Mouse (Mus musculus) G1E (cell line): ENCODE measurements around the gene Atp6v0a1. TPM values are rescaled to one million over a fixed set of nuclear protein-coding genes. Genes with fewer than 3 reads are reported as not detected.

Experiments used
- ATAC-seq: 2 replicates; pipeline ENCODE4 v1.8.0; 2016; ENCODE audit warnings: mild to moderate bottlenecking; ENCODE audit not compliant: insufficient number of reproducible peaks, poor library complexity, low FRiP score, severe bottlenecking; ENCODE audit errors: extremely low read depth
- DNase-seq: peaks from one replicate; pipeline ENCODE4 v3.0.0; 2012; ENCODE audit warnings: low spot score
- H3K27me3 ChIP-seq: 2 replicates; pipeline ENCODE4 v1.6.1; 2012; ENCODE audit warnings: mild to moderate bottlenecking, low read length, inconsistent platforms; ENCODE audit not compliant: insufficient read depth
- H3K36me3 ChIP-seq: replicated peaks from 2 replicates; pipeline ENCODE3; 2012; ENCODE audit warnings: mild to moderate bottlenecking, inconsistent platforms
- H3K4me1 ChIP-seq: 2 replicates; pipeline ENCODE4 v1.6.1; 2012; ENCODE audit warnings: low read depth, low read length, inconsistent platforms, mixed read lengths; ENCODE audit not compliant: insufficient read depth
- H3K4me3 ChIP-seq: 2 replicates; pipeline ENCODE4 v1.5.1; 2012; ENCODE audit warnings: low read depth, mild to moderate bottlenecking, inconsistent platforms, low read length, moderate library complexity, mixed read lengths
- H3K9me3 ChIP-seq: replicated peaks from 2 replicates; pipeline ENCODE4 v1.6.1; 2012; ENCODE audit warnings: inconsistent platforms
- CTCF ChIP-seq: IDR thresholded peaks from 2 replicates; pipeline ENCODE4 v1.5.1; 2012; ENCODE audit warnings: low read depth, low read length, inconsistent platforms, mixed read lengths
- GATA1 ChIP-seq: IDR thresholded peaks from 2 replicates; pipeline ENCODE4 v1.6.1; 2012; ENCODE audit warnings: borderline replicate concordance, low read length, inconsistent platforms, mixed read lengths
- GATA2 ChIP-seq: IDR thresholded peaks from 2 replicates; pipeline ENCODE4 v1.6.1; 2012; ENCODE audit warnings: low read depth, low read length, inconsistent platforms, borderline replicate concordance
- POLR2AphosphoS5 ChIP-seq: IDR thresholded peaks from 2 replicates; pipeline ENCODE4 v1.6.1; 2012; ENCODE audit warnings: low read depth, low read length, inconsistent platforms; ENCODE audit not compliant: insufficient replicate concordance
- TAL1 ChIP-seq: conservative IDR thresholded peaks from 2 replicates; pipeline ENCODE4 v1.6.1; 2012; ENCODE audit warnings: low read depth, low read length, inconsistent platforms, mixed read lengths
- polyA plus RNA-seq: library from polyadenylated mRNA; stranded (reverse); fragments of >175 nt; gene quantifications from 2 replicates; pipeline ENCODE4 v1.2.3, GENCODE M21; 2012
- total RNA-seq, 2 experiments: library from RNA; stranded (forward) in 1 of 2; stranded (reverse) in 1 of 2; fragments of 200-1000 nt in 1 of 2; fragments of >200 nt in 1 of 2; fragmentation: Nextera tagmentation in 1 of 2; gene quantifications; 2 replicates each; pipeline ENCODE4 v1.2.3; 2014 to 2017

Atp6v0a1 gene
- total and polyA plus RNA-seq, 3 experiments: 26.3 to 180 (median 77.6) TPM

DNA sequence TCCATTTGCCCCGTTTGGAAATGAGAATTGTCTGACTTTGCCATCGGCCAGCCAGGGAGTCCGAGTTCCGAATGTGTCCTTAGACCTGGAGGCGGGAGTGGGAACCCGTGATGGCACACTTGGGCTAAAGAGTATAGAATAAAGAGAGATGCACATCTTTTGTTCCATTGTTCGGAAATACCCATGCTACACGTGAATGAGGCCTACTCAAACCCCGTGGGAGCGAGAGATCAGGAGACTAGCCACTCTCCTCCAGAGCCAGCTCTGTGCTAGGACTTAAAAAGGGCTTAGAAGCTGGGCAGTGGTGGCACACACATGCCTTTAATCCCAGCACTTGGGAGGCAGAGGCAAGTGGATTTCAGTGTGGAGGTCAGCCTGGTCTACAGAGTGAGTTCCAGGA lies 50.2 kb downstream of the Atp6v0a1 start:
- Histone ChIP-seq H3K27me3 (no peaks in the 10 kb centered on the region), H3K4me3 (no peak overlapping the region), H3K36me3 (peaks cover 90% of the 10 kb centered on the region), H3K9me3 (no peaks in the 10 kb centered on the region), H3K4me1 (peaks cover 58% of the 10 kb centered on the region)
- TF ChIP-seq GATA2 (no peak), CTCF (no peak), TAL1 (no peak), POLR2AphosphoS5 (no peak), GATA1 (no peak)
- no peak for DNase-seq
- ATAC-seq: no peak

DNA sequence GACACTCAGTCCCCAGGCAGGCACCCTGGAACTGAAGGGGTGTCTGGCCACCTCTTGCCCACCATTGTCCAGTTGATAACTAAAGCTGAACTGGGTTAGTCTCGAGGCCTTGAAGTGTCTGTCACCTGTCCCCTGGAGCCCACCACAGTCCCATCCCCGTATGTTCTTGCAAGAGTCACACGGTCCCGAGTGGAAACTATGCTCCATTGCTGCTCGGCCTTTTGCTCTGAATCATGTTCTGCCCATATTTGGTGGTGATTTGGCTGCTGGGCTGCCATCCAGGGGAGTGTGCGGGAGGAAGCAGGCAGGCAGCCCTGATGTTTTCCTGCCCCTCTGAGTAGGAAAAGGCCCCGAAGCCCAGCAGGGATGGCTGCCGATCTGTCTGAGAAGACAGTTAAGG lies 50.9 kb downstream of the Atp6v0a1 start:
- no peak for TF ChIP-seq CTCF
- TF ChIP-seq TAL1: no peak
- no peak for TF ChIP-seq GATA1
- TF ChIP-seq POLR2AphosphoS5: no peak
- TF ChIP-seq GATA2: no peak
- no peak overlapping the region for H3K4me3 ChIP-seq
- DNase-seq (no peak), ATAC-seq (no peak)
- H3K36me3 ChIP-seq: peaks cover 85% of the 10 kb centered on the region
- no peaks in the 10 kb centered on the region for H3K27me3 ChIP-seq
- peaks cover 59% of the 10 kb centered on the region for H3K4me1 ChIP-seq
- H3K9me3 ChIP-seq: no peaks in the 10 kb centered on the region

DNA sequence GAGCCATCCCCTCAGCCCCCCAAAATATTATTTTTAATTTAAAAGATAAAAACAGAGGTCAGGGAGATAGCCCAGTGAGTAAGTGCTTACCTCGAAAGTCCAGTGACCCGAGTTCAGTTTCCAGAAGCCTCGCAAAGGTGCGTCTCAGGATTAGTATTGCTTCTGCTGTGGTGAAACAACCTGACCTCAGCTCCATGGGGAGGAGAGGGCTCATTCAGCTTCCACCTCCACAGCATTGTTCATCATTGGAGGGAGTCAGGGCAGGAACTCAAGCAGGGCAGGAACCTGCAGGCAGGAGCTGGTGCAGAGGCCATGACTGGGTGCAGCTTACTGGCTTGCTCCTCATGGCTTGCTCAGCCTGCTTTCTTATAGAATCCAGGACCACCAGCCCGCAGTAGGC lies 51.8 kb downstream of the Atp6v0a1 start:
- H3K4me3 ChIP-seq: no peak overlapping the region
- H3K4me1 ChIP-seq: peaks cover 59% of the 10 kb centered on the region

DNA sequence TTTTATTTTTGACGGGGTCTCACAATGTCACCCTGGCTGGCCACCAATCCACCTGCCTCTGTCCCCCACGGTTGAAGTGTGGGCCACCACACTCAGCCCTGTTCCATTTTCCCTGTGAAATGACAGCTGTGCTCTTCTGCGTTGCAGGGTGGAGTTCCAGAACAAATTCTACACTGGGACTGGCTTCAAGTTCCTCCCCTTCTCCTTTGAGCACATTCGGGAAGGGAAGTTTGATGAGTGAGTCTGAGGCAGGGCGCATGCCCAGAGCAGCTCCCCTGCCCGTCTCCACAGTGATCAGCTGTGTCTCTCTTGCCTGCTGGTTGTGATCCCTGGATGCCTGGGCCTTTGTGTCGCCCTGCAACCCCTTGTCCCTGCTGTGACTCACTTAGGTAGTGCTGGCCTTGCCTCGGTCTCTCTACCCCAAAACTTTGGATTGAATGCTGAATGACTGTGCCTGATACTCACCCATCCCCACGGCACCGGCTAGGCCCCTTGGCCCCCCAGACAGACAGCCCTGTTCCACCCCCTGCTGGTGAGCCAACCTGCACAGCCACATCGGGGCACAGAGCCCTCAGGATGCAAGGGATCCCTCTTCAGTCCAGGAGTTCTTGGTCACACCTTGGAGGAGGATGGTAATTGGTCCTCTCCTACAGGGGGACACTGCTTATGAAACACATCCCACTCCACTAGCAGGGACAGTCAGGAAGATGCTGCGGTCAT lies 53.1 kb downstream of the Atp6v0a1 start:
- peaks cover 68% of the 10 kb centered on the region for H3K4me1 ChIP-seq
- H3K9me3 ChIP-seq: no peaks in the 10 kb centered on the region
- ATAC-seq: no peak
- no peak for TF ChIP-seq POLR2AphosphoS5
- TF ChIP-seq GATA1: no peak
- no peak for TF ChIP-seq TAL1
- no peak for TF ChIP-seq CTCF
- no peak for TF ChIP-seq GATA2
- peaks cover 65% of the 10 kb centered on the region for H3K36me3 ChIP-seq
- DNase-seq: no peak
- peak overlapping the region; percentile 64; the same call in 1 of the 2 replicates for H3K4me3 ChIP-seq
- H3K27me3 ChIP-seq: no peaks in the 10 kb centered on the region

More for the DNA sequence above, 51.8 kb downstream of the Atp6v0a1 start:
- H3K9me3 ChIP-seq: no peaks in the 10 kb centered on the region
- no peaks in the 10 kb centered on the region for H3K27me3 ChIP-seq
- TF ChIP-seq POLR2AphosphoS5 (no peak), GATA1 (no peak), TAL1 (no peak), GATA2 (no peak), CTCF (no peak)
- DNase-seq (no peak), ATAC-seq (no peak)
- H3K36me3 ChIP-seq: peaks cover 78% of the 10 kb centered on the region

DNA sequence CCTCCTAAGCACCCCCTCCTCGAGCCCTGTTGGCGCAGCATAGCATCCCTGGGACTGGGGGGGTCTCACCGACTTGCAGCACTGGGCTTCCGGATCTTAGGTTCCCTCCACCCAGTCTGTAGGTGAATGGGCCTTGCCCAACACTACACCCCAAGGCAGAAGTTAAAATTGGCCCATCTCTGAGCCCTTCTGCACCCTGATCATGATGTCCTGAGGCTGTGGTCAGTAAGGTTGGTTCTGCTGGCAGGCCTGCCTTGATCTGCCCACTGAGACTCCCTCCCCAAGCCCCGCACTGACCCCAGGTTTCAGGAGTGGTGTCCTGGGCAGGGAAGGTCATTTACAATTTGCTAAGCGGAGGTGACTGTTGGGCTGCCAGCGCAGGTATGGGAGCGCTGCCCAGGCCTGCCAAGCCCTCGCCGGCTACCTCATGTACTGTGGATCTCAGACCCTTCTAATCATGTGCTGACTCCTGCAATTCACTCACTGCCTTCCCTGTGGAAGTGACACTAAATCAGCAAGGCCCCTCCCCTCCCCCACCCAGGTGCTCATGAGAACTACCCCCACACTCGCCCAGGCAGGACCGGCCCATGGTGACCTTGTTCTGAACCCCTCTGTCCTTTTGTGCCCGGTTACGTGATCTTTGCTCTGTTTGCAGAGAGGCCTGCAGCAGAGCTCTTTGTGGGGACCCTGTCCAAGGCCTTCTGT lies 53.9 kb downstream of the Atp6v0a1 start:
- ATAC-seq (no peak), DNase-seq (no peak)
- Histone ChIP-seq H3K36me3 (peaks cover 57% of the 10 kb centered on the region), H3K9me3 (no peaks in the 10 kb centered on the region), H3K4me3 (peak overlapping the region; percentile 64; the same call in 1 of the 2 replicates), H3K4me1 (peaks cover 64% of the 10 kb centered on the region), H3K27me3 (no peaks in the 10 kb centered on the region)
- TF ChIP-seq CTCF: no peak
- TF ChIP-seq GATA2: no peak
- no peak for TF ChIP-seq GATA1
- TF ChIP-seq POLR2AphosphoS5: no peak
- TF ChIP-seq TAL1: no peak

DNA sequence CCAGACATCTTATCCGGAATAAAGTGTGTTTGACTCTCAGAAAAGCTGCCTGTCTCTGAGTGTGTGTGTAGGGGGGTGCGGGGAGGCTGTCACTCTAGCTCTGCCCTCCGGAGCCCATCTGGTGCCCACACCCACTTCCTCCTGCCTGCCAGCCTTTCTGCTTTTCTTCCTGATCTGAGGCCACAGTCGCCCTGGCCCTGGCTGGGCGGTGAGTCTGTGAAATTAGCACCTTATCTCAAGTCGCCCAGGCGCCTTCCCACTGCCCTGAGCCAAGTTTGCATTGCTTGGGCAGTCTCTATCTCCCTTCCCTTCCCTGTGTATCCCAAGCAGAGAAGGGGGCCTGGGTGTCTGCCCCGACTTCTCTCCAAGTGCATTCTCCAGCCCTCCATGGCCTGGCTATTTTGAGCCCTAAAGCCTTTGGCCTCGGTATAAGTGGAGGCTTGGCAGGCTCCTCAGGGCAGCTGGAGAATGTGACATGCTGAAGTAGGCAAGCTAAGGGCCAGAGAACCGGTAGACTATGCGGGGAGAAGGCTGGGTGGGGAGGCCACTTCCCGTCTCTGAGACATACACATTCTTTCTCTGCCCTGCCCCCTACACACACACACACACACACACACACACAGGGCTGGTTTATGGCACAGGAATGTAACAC lies 54.5 kb downstream of the Atp6v0a1 start:
- TF ChIP-seq GATA1 (no peak), TAL1 (peak; percentile 81), POLR2AphosphoS5 (no peak), CTCF (no peak)
- Histone ChIP-seq H3K9me3 (no peaks in the 10 kb centered on the region), H3K27me3 (no peaks in the 10 kb centered on the region), H3K4me3 (peak overlapping the region; percentile 64; the same call in 1 of the 2 replicates), H3K36me3 (peaks cover 50% of the 10 kb centered on the region), H3K4me1 (peaks cover 58% of the 10 kb centered on the region)
- DNase-seq (peak; percentile 80), ATAC-seq (peak; percentile 87)
